Mouse (Mus musculus) hindbrain, postnatal 0 days (tissue): Measurements from ENCODE around the gene Pitpnm1. TPM values are rescaled to one million over a fixed set of nuclear protein-coding genes. Genes with fewer than 3 reads are reported as not detected.
"Not testable (repeated sequence)": the region's sequence is repeated elsewhere in the genome, so short reads cannot be mapped to it uniquely, and the experiment has no call there.

Experiments used
- ATAC-seq: fragments of 200-750 bp; cut with Nextera tagmentation; 2 replicates; pipeline ENCODE4 v1.8.0; 2017; ENCODE audit warnings: mild to moderate bottlenecking, moderate TSS enrichment, moderate library complexity
- DNase-seq: peaks from one replicate; pipeline ENCODE4 v3.0.0-alpha.2; 2015; ENCODE audit warnings: low spot score
- H3K27ac ChIP-seq: fragments of 300-500 bp; sonication (generic); 2 replicates; pipeline ENCODE4 v1.5.1; 2014; ENCODE audit warnings: mild to moderate bottlenecking
- H3K27me3 ChIP-seq: fragments of 300-500 bp; sonication (generic); 2 replicates; pipeline ENCODE4 v1.6.1; 2014; ENCODE audit warnings: low read length, mixed read lengths; ENCODE audit not compliant: insufficient read depth
- H3K36me3 ChIP-seq: fragments of 300-500 bp; sonication (generic); 2 replicates; pipeline ENCODE4 v1.6.1; 2014; ENCODE audit warnings: low read length, mixed read lengths; ENCODE audit not compliant: insufficient read depth
- H3K4me1 ChIP-seq: fragments of 300-500 bp; sonication (generic); 2 replicates; pipeline ENCODE4 v1.6.1; 2014; ENCODE audit warnings: antibody characterized with exemption, low read length, mixed read lengths; ENCODE audit not compliant: insufficient read depth
- H3K4me2 ChIP-seq: fragments of 300-500 bp; sonication (generic); 2 replicates; pipeline ENCODE4 v1.6.1; 2014; ENCODE audit warnings: low read depth, mild to moderate bottlenecking, low read length, moderate library complexity, mixed read lengths
- H3K4me3 ChIP-seq: fragments of 300-500 bp; sonication (generic); 2 replicates; pipeline ENCODE4 v1.5.1; 2014; ENCODE audit warnings: low read length
- H3K9ac ChIP-seq: fragments of 300-500 bp; sonication (generic); replicated peaks from 2 replicates; pipeline ENCODE4 v1.6.1; 2014; ENCODE audit warnings: mild to moderate bottlenecking, low read length, moderate library complexity, mixed read lengths
- H3K9me3 ChIP-seq: fragments of 300-500 bp; sonication (generic); 2 replicates; pipeline ENCODE4 v1.6.1; 2016; ENCODE audit warnings: low read length, mixed read lengths
- CTCF ChIP-seq: IDR thresholded peaks from 2 replicates; pipeline ENCODE4 v1.5.1; 2016; ENCODE audit warnings: antibody characterized with exemption, control low read depth, low read depth
- WGBS: fragments of 180-500 bp; shearing (Covaris S2); extraction: QIAGEN DNeasy Blood & Tissue Kit; methylation state at CpG from one replicate; pipeline ENCODE4 v1.1.7; 2014; 5-methylcytosine and 5-hydroxymethylcytosine counted together
- polyA plus RNA-seq: library from polyadenylated mRNA; unstranded; fragments of >200 nt; fragmentation: Nextera tagmentation; extraction: Ambion mirVana; gene quantifications from 2 replicates; pipeline ENCODE4 v1.2.1, GENCODE M21; 2015
- total RNA-seq: library from RNA; depleted of rRNA; stranded (reverse); fragments of >200 nt; gene quantifications from 2 replicates; pipeline ENCODE4 v1.2.3, GENCODE M21; 2014

The Pitpnm1 gene
- total and polyA plus RNA-seq, 2 experiments from 2014 or later, result 91.9 to 142 TPM

GRCm38 (mm10) chr19:4055947-4056693 lies 43.7 kb upstream of the Pitpnm1 start:
- WGBS, result 64% methylated on average over 15 of the region's 15 CpGs
- H3K4me2 ChIP-seq, result no peak overlapping the region
- no peaks in the 10 kb centered on the region for H3K27me3 ChIP-seq
- no peak for ATAC-seq
- no peak overlapping the region for H3K4me3 ChIP-seq
- H3K4me1 ChIP-seq, result no peaks in the 10 kb centered on the region
- no peak for DNase-seq
- H3K9me3 ChIP-seq, result no peaks in the 10 kb centered on the region
- no peaks in the 10 kb centered on the region for H3K36me3 ChIP-seq
- H3K27ac ChIP-seq, result no peak overlapping the region
- H3K9ac ChIP-seq, result no peak overlapping the region
- no peak for TF ChIP-seq CTCF

GRCm38 (mm10) chr19:4056727-4057126 lies 43.1 kb upstream of the Pitpnm1 start:
- H3K27ac ChIP-seq, result no peak overlapping the region
- H3K36me3 ChIP-seq, result no peaks in the 10 kb centered on the region
- 42% methylated on average over 4 of the region's 4 CpGs for WGBS
- no peaks in the 10 kb centered on the region for H3K4me1 ChIP-seq
- DNase-seq (no peak), ATAC-seq (no peak)
- no peak overlapping the region for H3K4me3 ChIP-seq
- no peak overlapping the region for H3K9ac ChIP-seq
- H3K27me3 ChIP-seq, result no peaks in the 10 kb centered on the region
- no peaks in the 10 kb centered on the region for H3K9me3 ChIP-seq
- no peak for TF ChIP-seq CTCF
- H3K4me2 ChIP-seq, result no peak overlapping the region

GRCm38 (mm10) chr19:4057389-4057788 lies 42.4 kb upstream of the Pitpnm1 start:
- H3K4me2 ChIP-seq, result no peak overlapping the region
- no peaks in the 10 kb centered on the region for H3K27me3 ChIP-seq
- ATAC-seq, result no peak
- H3K4me1 ChIP-seq, result no peaks in the 10 kb centered on the region
- no peaks in the 10 kb centered on the region for H3K36me3 ChIP-seq
- H3K27ac ChIP-seq, result no peak overlapping the region
- no peak overlapping the region for H3K9ac ChIP-seq
- 87% methylated on average over 13 of the region's 13 CpGs for WGBS
- H3K4me3 ChIP-seq, result no peak overlapping the region
- no peak for DNase-seq
- TF ChIP-seq CTCF, result no peak
- H3K9me3 ChIP-seq, result no peaks in the 10 kb centered on the region

GRCm38 (mm10) chr19:4057962-4058361 lies 41.8 kb upstream of the Pitpnm1 start:
- Histone ChIP-seq H3K36me3 (no peaks in the 10 kb centered on the region), H3K4me1 (no peaks in the 10 kb centered on the region), H3K4me3 (no peak overlapping the region), H3K27ac (no peak overlapping the region), H3K9ac (no peak overlapping the region), H3K9me3 (no peaks in the 10 kb centered on the region), H3K4me2 (no peak overlapping the region), H3K27me3 (no peaks in the 10 kb centered on the region)
- WGBS, result 96% methylated on average over 7 of the region's 7 CpGs
- no peak for ATAC-seq
- no peak for DNase-seq
- TF ChIP-seq CTCF, result no peak

GRCm38 (mm10) chr19:4058581-4058980 lies 41.2 kb upstream of the Pitpnm1 start:
- no peak overlapping the region for H3K27ac ChIP-seq
- no peaks in the 10 kb centered on the region for H3K36me3 ChIP-seq
- DNase-seq (no peak), ATAC-seq (no peak)
- whole genome bisulfite sequencing, result 89% methylated on average over 5 of the region's 5 CpGs
- no peak for TF ChIP-seq CTCF
- no peak overlapping the region for H3K4me3 ChIP-seq
- no peaks in the 10 kb centered on the region for H3K4me1 ChIP-seq
- no peaks in the 10 kb centered on the region for H3K27me3 ChIP-seq
- no peak overlapping the region for H3K9ac ChIP-seq
- H3K9me3 ChIP-seq, result no peaks in the 10 kb centered on the region
- no peak overlapping the region for H3K4me2 ChIP-seq

GRCm38 (mm10) chr19:4059069-4059740 lies 40.6 kb upstream of the Pitpnm1 start, which contains the start of gene Gstp3:
Gene Gstp3, minus strand, starts transcription at chr19:4059569.
- Histone ChIP-seq H3K4me2 (no peak within 1 kb of the TSS), H3K9me3 (no peaks in the 10 kb centered on the region), H3K27me3 (no peaks in the 10 kb centered on the region), H3K36me3 (no peaks in the 10 kb centered on the region), H3K4me3 (no peak within 1 kb of the TSS), H3K9ac (no peak within 1 kb of the TSS), H3K27ac (no peak within 1 kb of the TSS), H3K4me1 (no peaks in the 10 kb centered on the region)
- WGBS, result 82% methylated on average over 15 of the region's 15 CpGs
- ATAC-seq (no peak), DNase-seq (no peak)
- no peak for TF ChIP-seq CTCF

- not testable (repeated sequence) for H3K36me3 ChIP-seq, H3K9ac ChIP-seq, H3K9me3 ChIP-seq, H3K4me1 ChIP-seq, H3K4me2 ChIP-seq, ATAC-seq, H3K4me3 ChIP-seq, H3K27me3 ChIP-seq, DNase-seq, H3K27ac ChIP-seq
- 89% methylated on average over 8 of the region's 8 CpGs for WGBS
Observed at GRCm38 (mm10) chr19:4060044-4060898, 39.5 kb upstream of the Pitpnm1 start.
